In genomic region chr11:117207436-117207835, GRCm38 (mm10) we compare ENCODE assay signal across 19 mouse cellular contexts. TPM values are rescaled to one million over a fixed set of nuclear protein-coding genes. Genes with fewer than 3 reads are reported as not detected.
A peak's percentile ranks its signal among the peaks of the same experiment; 100 is the strongest.
DNase-seq lines count a peak whose midpoint lies in the region; ATAC-seq lines count a peak whose summit lies in the region.
"Had no signal": no experiment of that assay in that cellular context is flagged by ENCODE, and none has a peak within 500 bp of the region (broad histone marks: within the 10 kb centered on the region; RNA-seq: fewer than 3 reads in every experiment).

No protein-coding gene starts in this region.

- H3K27ac ChIP-seq in embryonic facial prominence, embryonic 15.5 days (replicated peaks): 0 out of 2 replicates have a peak overlapping the region, but pooled peaks have one; percentile 49
- H3K27ac ChIP-seq in embryonic facial prominence, embryonic 10.5 days (replicated peaks): no peak overlapping the region
- H3K27ac ChIP-seq in kidney, embryonic 16.5 days (ENCODE audit: low read length): peak overlapping the region; percentile 85; the same call in 1 of the 2 replicates
- peak overlapping the region; percentile 42; the same call in 1 of the 2 replicates for H3K27ac ChIP-seq in limb, embryonic 10.5 days
- H3K27ac ChIP-seq: forebrain, embryonic 13.5 days; gastrocnemius, adult 2 months; heart, embryonic 10.5 days; hindbrain, embryonic 15.5 days had no signal

- no peak overlapping the region for H3K9ac ChIP-seq in embryonic facial prominence, embryonic 15.5 days
- no peak overlapping the region for H3K9ac ChIP-seq in kidney, embryonic 16.5 days (replicated peaks; ENCODE audit: low read length)
- H3K9ac ChIP-seq: embryonic facial prominence, embryonic 13.5 days; forebrain, embryonic 13.5 days; hindbrain, embryonic 15.5 days had no signal

- no peak for DNase-seq in embryonic facial prominence, embryonic 10.5 days (ENCODE audit: low spot score)
- no peak for DNase-seq in kidney, adult 18-20 months
- no peak for DNase-seq in limb, embryonic 10.5 days (ENCODE audit: low spot score)
- DNase-seq in B cell, adult 2 months: no peak
- no peak for DNase-seq in heart, postnatal 4 days
- DNase-seq: adrenal gland, postnatal 14 days; cerebellum, adult 11-12 months; cerebellum, adult 9-10 months; gastrocnemius, adult 2 months; gastrocnemius, postnatal 25 days; heart, adult 11 months; heart, postnatal 10 days had no signal

- no peak for ATAC-seq in embryonic facial prominence, embryonic 15.5 days (ENCODE audit: insufficient number of reproducible peaks, low FRiP score, low TSS enrichment, low read depth)
- no peak for ATAC-seq in kidney, embryonic 16.5 days (ENCODE audit: low FRiP score, low TSS enrichment)
- ATAC-seq: forebrain, embryonic 13.5 days; intestine, embryonic 16.5 days had no signal

- no peak overlapping the region for H3K4me2 ChIP-seq in embryonic facial prominence, embryonic 15.5 days (replicated peaks)
- H3K4me2 ChIP-seq in kidney, embryonic 16.5 days (replicated peaks; ENCODE audit: low read depth, low read length): no peak overlapping the region
- H3K4me2 ChIP-seq: embryonic facial prominence, embryonic 13.5 days; forebrain, embryonic 13.5 days; hindbrain, embryonic 15.5 days had no signal

- H3K27me3 ChIP-seq in embryonic facial prominence, embryonic 15.5 days: no peaks in the 10 kb centered on the region
- H3K27me3 ChIP-seq in embryonic facial prominence, embryonic 10.5 days (replicated peaks; ENCODE audit: low read depth, poor library complexity, severe bottlenecking): peaks cover 13% of the 10 kb centered on the region
- H3K27me3 ChIP-seq in kidney, embryonic 16.5 days (ENCODE audit: insufficient read depth, low read length): no peaks in the 10 kb centered on the region
- peaks cover 21% of the 10 kb centered on the region for H3K27me3 ChIP-seq in limb, embryonic 10.5 days (ENCODE audit: low read depth, poor library complexity, severe bottlenecking)
- H3K27me3 ChIP-seq: hindbrain, embryonic 15.5 days had no signal

- H3K9me3 ChIP-seq in embryonic facial prominence, embryonic 15.5 days (replicated peaks): no peaks in the 10 kb centered on the region
- H3K9me3 ChIP-seq in embryonic facial prominence, embryonic 10.5 days: no peaks in the 10 kb centered on the region
- H3K9me3 ChIP-seq in kidney, embryonic 16.5 days (ENCODE audit: low read length): no peaks in the 10 kb centered on the region
- no peaks in the 10 kb centered on the region for H3K9me3 ChIP-seq in limb, embryonic 10.5 days (replicated peaks)
- H3K9me3 ChIP-seq: embryonic facial prominence, embryonic 13.5 days; forebrain, embryonic 13.5 days; heart, embryonic 10.5 days; hindbrain, embryonic 15.5 days had no signal

- H3K4me3 ChIP-seq in embryonic facial prominence, embryonic 15.5 days (replicated peaks): no peak overlapping the region
- no peak overlapping the region for H3K4me3 ChIP-seq in embryonic facial prominence, embryonic 10.5 days
- H3K4me3 ChIP-seq in kidney, embryonic 16.5 days (ENCODE audit: low read length): no peak overlapping the region
- H3K4me3 ChIP-seq in limb, embryonic 10.5 days: no peak overlapping the region
- H3K4me3 ChIP-seq: embryonic facial prominence, embryonic 13.5 days; forebrain, embryonic 13.5 days; gastrocnemius, adult 2 months; heart, embryonic 10.5 days; hindbrain, embryonic 15.5 days had no signal

- peaks cover 40% of the 10 kb centered on the region for H3K4me1 ChIP-seq in embryonic facial prominence, embryonic 15.5 days
- H3K4me1 ChIP-seq in embryonic facial prominence, embryonic 10.5 days: peaks cover 57% of the 10 kb centered on the region
- peaks cover 47% of the 10 kb centered on the region for H3K4me1 ChIP-seq in kidney, embryonic 16.5 days (ENCODE audit: insufficient read depth, low read length)
- peaks cover 51% of the 10 kb centered on the region for H3K4me1 ChIP-seq in limb, embryonic 10.5 days
- H3K4me1 ChIP-seq: hindbrain, embryonic 15.5 days had no signal

- H3K36me3 ChIP-seq in embryonic facial prominence, embryonic 15.5 days: no peaks in the 10 kb centered on the region
- H3K36me3 ChIP-seq in embryonic facial prominence, embryonic 10.5 days (replicated peaks): no peaks in the 10 kb centered on the region
- no peaks in the 10 kb centered on the region for H3K36me3 ChIP-seq in kidney, embryonic 16.5 days (ENCODE audit: insufficient read depth, low read length)
- H3K36me3 ChIP-seq in limb, embryonic 10.5 days: no peaks in the 10 kb centered on the region
- H3K36me3 ChIP-seq: embryonic facial prominence, embryonic 13.5 days; heart, embryonic 10.5 days; hindbrain, embryonic 15.5 days had no signal

- 71% methylated on average over 5 of the region's 5 CpGs for WGBS in embryonic facial prominence, embryonic 15.5 days
- 74% methylated on average over 5 of the region's 5 CpGs for WGBS in embryonic facial prominence, embryonic 10.5 days
- WGBS in kidney, embryonic 16.5 days: 50% methylated on average over 5 of the region's 5 CpGs
- WGBS in limb, embryonic 10.5 days: 84% methylated on average over 5 of the region's 5 CpGs

RNA-seq across cellular contexts. Expression of gene Sept9, which starts 8.0 kb away (rescaled TPM):
- 150 and 157 TPM in 2 replicates for polyA plus RNA-seq in embryonic facial prominence, embryonic 15.5 days (2015; fragmentation: Nextera tagmentation; extraction: Ambion mirVana)
- 255 TPM in 2 replicates for polyA plus RNA-seq in embryonic facial prominence, embryonic 10.5 days (2016; fragmentation: Nextera tagmentation; extraction: Ambion mirVana)
- 123 and 131 TPM in 2 replicates for polyA plus RNA-seq in kidney, embryonic 16.5 days (2015; fragmentation: Nextera tagmentation; extraction: Ambion mirVana)
- 265 and 282 TPM in 2 replicates for polyA plus RNA-seq in limb, embryonic 10.5 days (2016; fragmentation: Nextera tagmentation; extraction: Ambion mirVana)
- total RNA-seq in heart, postnatal 4 days (2021): 10 to 100 TPM; 76.7 to 77.4 TPM
